Mouse (Mus musculus): ENCODE results near the gene Lama1. TPM values are rescaled to one million over a fixed set of nuclear protein-coding genes. Genes with fewer than 3 reads are reported as not detected.
A peak's percentile ranks its signal among the peaks of the same experiment; 100 is the strongest.
"Not testable (repeated sequence)": the region's sequence is repeated elsewhere in the genome, so short reads cannot be mapped to it uniquely, and the experiment has no call there.

Lama1 gene
- polyA plus RNA-seq, 1 experiment, result 1.2 TPM

- no peak for DNase-seq (ENCODE audit: low spot score)
Measured at GRCm38 (mm10) chr17:67838948-67839347, 141.9 kb downstream of the Lama1 start.

GRCm38 (mm10) chr17:67841494-67841893 lies 144.4 kb downstream of the Lama1 start:
- not testable (repeated sequence) for DNase-seq (ENCODE audit: low spot score)

GRCm38 (mm10) chr17:67861080-67861630 lies 164.1 kb downstream of the Lama1 start:
- DNase-seq (ENCODE audit: low spot score), result no peak

- DNase-seq (ENCODE audit: low spot score), result peak; percentile 43
Measured at GRCm38 (mm10) chr17:67861744-67862535, 164.9 kb downstream of the Lama1 start.

- DNase-seq (ENCODE audit: low spot score), result no peak
Measured at GRCm38 (mm10) chr17:67864363-67864762, 167.3 kb downstream of the Lama1 start.

GRCm38 (mm10) chr17:67864912-67865311 lies 167.9 kb downstream of the Lama1 start:
- DNase-seq (ENCODE audit: low spot score), result no peak

GRCm38 (mm10) chr17:67866026-67866425 lies 169.0 kb downstream of the Lama1 start:
- no peak for DNase-seq (ENCODE audit: low spot score)

GRCm38 (mm10) chr17:67866541-67867241 lies 169.6 kb downstream of the Lama1 start:
- no peak for DNase-seq (ENCODE audit: low spot score)

- peak; percentile 41 for DNase-seq (ENCODE audit: low spot score)
Measured at GRCm38 (mm10) chr17:67869731-67870601, 172.9 kb downstream of the Lama1 start.

Other genes with a start within 250 kb of the Lama1 start
- not detected in 2 replicates for gene Lrrc30, start 64.5 kb upstream of the Lama1 start, polyA plus RNA-seq (2012; rRNA removed)